In genomic region chr9:43150075-43150474, GRCm38 (mm10) we compare ENCODE assay signal across 8 mouse cellular contexts. TPM values are rescaled to one million over a fixed set of nuclear protein-coding genes. Genes with fewer than 3 reads are reported as not detected.
A peak's percentile ranks its signal among the peaks of the same experiment; 100 is the strongest.
DNase-seq lines count a peak whose midpoint lies in the region; ATAC-seq and TF ChIP-seq lines count a peak whose summit lies in the region.

No protein-coding gene starts in this region.

- no peak overlapping the region for H3K27ac ChIP-seq in lung, embryonic 16.5 days (ENCODE audit: low read length)
- H3K27ac ChIP-seq in layer of hippocampus, adult 2 months: peak overlapping the region; percentile 64; the same call in 1 of the 2 replicates
- H3K27ac ChIP-seq in midbrain, postnatal 0 days (ENCODE audit: low read depth, low read length): no peak overlapping the region

- H3K36me3 ChIP-seq in lung, embryonic 16.5 days (ENCODE audit: control insufficient read depth, insufficient read depth, low read length): no peaks in the 10 kb centered on the region
- H3K36me3 ChIP-seq in midbrain, postnatal 0 days (ENCODE audit: insufficient read depth, low read length): no peaks in the 10 kb centered on the region

- peak; percentile 20 for DNase-seq in adrenal gland, adult 2 months
- DNase-seq in adrenal gland, adult 8-10 months: no peak
- DNase-seq in lung, postnatal 4 days: no peak
- peak; percentile 44 to 57 for DNase-seq in layer of hippocampus, adult 2 months (ENCODE audit: low spot score in 2 of 2)
- DNase-seq in right cerebral cortex, postnatal 36 days (ENCODE audit: low spot score in 2 of 2): peak; percentile 54 to 62
- no peak for DNase-seq in midbrain, postnatal 0 days (ENCODE audit: low spot score)
- DNase-seq in gastrocnemius, postnatal 25 days: no peak

- H3K9me3 ChIP-seq in lung, embryonic 16.5 days (ENCODE audit: control insufficient read depth, low read length): no peaks in the 10 kb centered on the region
- no peaks in the 10 kb centered on the region for H3K9me3 ChIP-seq in midbrain, postnatal 0 days (ENCODE audit: low read length)

- H3K4me3 ChIP-seq in lung, embryonic 16.5 days (ENCODE audit: low read length): no peak overlapping the region
- H3K4me3 ChIP-seq in layer of hippocampus, adult 2 months: no peak overlapping the region
- H3K4me3 ChIP-seq in midbrain, postnatal 0 days (ENCODE audit: low read depth, low read length): no peak overlapping the region

- ATAC-seq in lung, embryonic 16.5 days (ENCODE audit: low read depth): peak; percentile 17; the same call in 1 of the 2 replicates
- no peak for ATAC-seq in midbrain, postnatal 0 days (ENCODE audit: low FRiP score)

- WGBS in lung, embryonic 16.5 days: 9% methylated on average over 10 of the region's 10 CpGs
- WGBS in midbrain, postnatal 0 days: 54% methylated on average over 10 of the region's 10 CpGs

- no peak for TF ChIP-seq CTCF in layer of hippocampus, adult 2 months (conservative IDR thresholded peaks at IDR 0.05)
- TF ChIP-seq CTCF in midbrain, postnatal 0 days (IDR thresholded peaks at IDR 0.05): no peak

- H3K4me1 ChIP-seq in lung, embryonic 16.5 days (replicated peaks; ENCODE audit: control insufficient read depth, insufficient read depth, low read length): peaks cover 8% of the 10 kb centered on the region
- no peaks in the 10 kb centered on the region for H3K4me1 ChIP-seq in midbrain, postnatal 0 days (ENCODE audit: insufficient read depth, low read length)

- H3K27me3 ChIP-seq in lung, embryonic 16.5 days (ENCODE audit: control insufficient read depth, insufficient read depth, low read depth, low read length): no peaks in the 10 kb centered on the region; the same call in none of the 2 replicates
- no peaks in the 10 kb centered on the region for H3K27me3 ChIP-seq in midbrain, postnatal 0 days (ENCODE audit: insufficient read depth, low read length)

- H3K4me2 ChIP-seq in lung, embryonic 16.5 days (ENCODE audit: low read depth, low read length): peak overlapping the region; percentile 24; the same call in 1 of the 2 replicates
- no peak overlapping the region for H3K4me2 ChIP-seq in midbrain, postnatal 0 days (ENCODE audit: low read depth, low read length, poor library complexity, severe bottlenecking)

- H3K9ac ChIP-seq in lung, embryonic 16.5 days (ENCODE audit: low read length): no peak overlapping the region
- no peak overlapping the region for H3K9ac ChIP-seq in midbrain, postnatal 0 days (replicated peaks; ENCODE audit: low read length, poor library complexity, severe bottlenecking)

RNA-seq across cellular contexts. Expression of gene Tmem136, which starts 33.7 kb away (rescaled TPM):
- total RNA-seq in adrenal gland, adult 2 months (2021): 10 to 100 TPM in 1 of 2 experiments, 1 to 10 TPM in 1; 3.3 to 11.0 TPM
- 5.2 and 5.8 TPM in 2 replicates for polyA plus RNA-seq in adrenal gland, adult 2 months (2012; rRNA removed)
- 10 to 100 TPM in 2 of 4 experiments, 1 to 10 TPM in 2; 6.6 to 15.3 (median 11.1) TPM for total RNA-seq in adrenal gland, adult 8-10 months (2022)
- polyA plus RNA-seq in lung, embryonic 16.5 days (2015; fragmentation: Nextera tagmentation; extraction: Ambion mirVana): 4.2 and 4.4 TPM in 2 replicates
- 10 to 100 TPM; 23.5 to 25.5 TPM for total RNA-seq in layer of hippocampus, adult 2 months (2021)
- 4.9 and 5.1 TPM in 2 replicates for total RNA-seq in midbrain, postnatal 0 days (2014; rRNA removed)
- 7.8 and 8.0 TPM in 2 replicates for polyA plus RNA-seq in midbrain, postnatal 0 days (2015; fragmentation: Nextera tagmentation; extraction: Ambion mirVana)
- total RNA-seq in gastrocnemius, postnatal 25 days (2021): 1 to 10 TPM; 1.0 to 1.4 TPM

RNA-seq across cellular contexts. Expression of gene Arhgef12, which starts 43.0 kb away (rescaled TPM):
- 100 to 1,000 TPM; 119 to 126 TPM for total RNA-seq in adrenal gland, adult 2 months (2021)
- 21.3 and 25.2 TPM in 2 replicates for polyA plus RNA-seq in adrenal gland, adult 2 months (2012; rRNA removed)
- 100 to 1,000 TPM; 132 to 178 (median 164) TPM for total RNA-seq in adrenal gland, adult 8-10 months (2022)
- 12.1 and 14.4 TPM in 2 replicates for polyA plus RNA-seq in lung, embryonic 16.5 days (2015; fragmentation: Nextera tagmentation; extraction: Ambion mirVana)
- 100 to 1,000 TPM; 146 to 162 TPM for total RNA-seq in layer of hippocampus, adult 2 months (2021)
- total RNA-seq in midbrain, postnatal 0 days (2014; rRNA removed): 97.1 and 134 TPM in 2 replicates
- polyA plus RNA-seq in midbrain, postnatal 0 days (2015; fragmentation: Nextera tagmentation; extraction: Ambion mirVana): 13.5 and 17.0 TPM in 2 replicates
- total RNA-seq in gastrocnemius, postnatal 25 days (2021): 10 to 100 TPM; 49.0 to 51.4 TPM

Comparison
In these comparisons a context has a peak if more than half of its experiments do, and no peak if none do; other contexts are left out.
1. DNase-seq: peak in adrenal gland, adult 2 months (single experiment), layer of hippocampus, adult 2 months (2 of 2) and right cerebral cortex, postnatal 36 days (2 of 2); none in adrenal gland, adult 8-10 months (single experiment), lung, postnatal 4 days (0 of 2), midbrain, postnatal 0 days (single experiment) and gastrocnemius, postnatal 25 days (single experiment).